Mouse (Mus musculus): ENCODE results near the gene Naaladl1.
A peak's percentile ranks its signal among the peaks of the same experiment; 100 is the strongest.

The Naaladl1 gene

DNA sequence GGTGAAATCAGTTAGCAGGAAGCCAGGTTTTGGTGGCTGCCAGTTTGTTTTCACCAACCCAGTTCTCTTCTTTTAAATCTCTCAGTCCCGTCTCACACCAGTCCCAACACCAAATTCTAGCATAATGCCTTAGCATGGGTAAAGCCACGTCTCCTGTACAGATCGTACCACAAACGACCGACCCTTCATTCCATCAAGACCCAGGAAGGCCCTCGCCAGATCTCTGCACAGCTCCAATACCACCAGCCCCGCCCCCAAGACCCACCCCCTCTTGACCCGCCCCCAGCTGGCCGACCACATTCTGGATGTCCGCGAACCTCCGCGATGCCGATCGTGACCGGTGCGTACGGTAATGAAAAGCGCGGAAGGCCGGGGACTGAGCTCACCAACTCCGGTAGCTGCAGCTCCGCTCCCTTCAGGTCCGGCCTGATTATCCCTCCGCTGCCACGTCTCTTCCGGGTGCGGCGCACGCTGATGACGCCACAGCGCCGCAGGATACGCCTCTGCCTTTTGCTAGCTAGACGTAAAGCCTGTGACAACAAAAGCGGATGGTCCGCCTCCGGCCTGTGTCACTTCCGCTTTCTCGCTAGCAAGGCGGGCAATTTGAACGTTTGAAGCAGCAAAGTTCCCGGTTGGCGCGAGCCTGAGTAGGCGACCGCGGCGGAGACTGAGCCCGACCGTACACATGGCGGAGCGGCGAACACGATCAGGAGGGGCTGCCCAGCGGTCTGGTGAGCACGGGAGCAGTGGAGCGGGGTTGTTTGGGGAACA lies 20.9 kb upstream of the Naaladl1 start, which contains the start of the genes Zfpl1 and Cdca5:
Zfpl1 (minus strand) TSS at position 479 of the 771 bp plus-strand sequence.
Cdca5 (plus strand) TSS at position 506 of the 771 bp plus-strand sequence.
- DNase-seq (ENCODE audit: low spot score in 2 of 2): peak; percentile 93 to 95

DNA sequence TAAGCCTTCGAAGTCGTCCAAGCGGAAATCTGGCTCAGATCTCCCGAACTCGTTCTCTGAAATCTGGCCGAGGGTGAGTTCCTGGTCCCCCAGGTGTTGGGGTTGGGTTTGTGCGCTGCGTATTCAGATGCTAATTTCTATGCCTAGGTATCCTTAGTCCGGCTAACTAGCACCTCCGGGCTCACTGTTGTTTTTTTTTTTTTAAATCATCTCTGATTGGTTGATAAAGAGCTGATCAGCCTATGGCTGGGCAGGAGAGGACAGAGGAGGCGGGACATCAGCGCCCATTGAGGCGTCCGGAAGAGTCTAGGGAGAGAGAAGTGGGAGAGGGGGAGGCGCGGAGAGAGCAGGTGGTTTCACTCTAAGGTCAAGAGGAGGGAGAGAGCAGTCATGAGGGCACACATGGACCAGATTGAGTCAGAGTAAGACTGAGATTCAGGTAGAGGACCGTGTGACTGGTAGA lies 20.1 kb upstream of the Naaladl1 start:
- no peak for DNase-seq (ENCODE audit: low spot score in 2 of 2)

DNA sequence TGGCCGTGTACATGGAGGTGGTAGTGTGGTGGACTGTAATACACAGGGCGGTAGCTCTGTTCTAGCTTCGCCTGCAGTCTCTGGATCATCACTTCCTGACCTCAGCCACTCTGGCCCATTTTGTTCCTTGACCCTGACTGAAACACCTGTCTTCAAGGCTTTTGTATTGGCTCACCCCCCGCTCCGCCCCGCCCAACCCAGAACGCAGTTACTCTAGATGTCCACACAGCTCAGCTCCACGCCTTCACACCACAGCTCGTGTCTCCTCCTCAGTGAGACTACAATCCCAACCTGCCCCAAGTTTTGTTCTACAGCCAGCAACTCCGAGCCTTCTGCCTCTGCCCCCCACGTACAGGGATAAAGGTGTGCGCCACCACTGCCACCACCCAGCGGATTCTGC lies 16.7 kb upstream of the Naaladl1 start:
- no peak for DNase-seq (ENCODE audit: low spot score in 2 of 2)

DNA sequence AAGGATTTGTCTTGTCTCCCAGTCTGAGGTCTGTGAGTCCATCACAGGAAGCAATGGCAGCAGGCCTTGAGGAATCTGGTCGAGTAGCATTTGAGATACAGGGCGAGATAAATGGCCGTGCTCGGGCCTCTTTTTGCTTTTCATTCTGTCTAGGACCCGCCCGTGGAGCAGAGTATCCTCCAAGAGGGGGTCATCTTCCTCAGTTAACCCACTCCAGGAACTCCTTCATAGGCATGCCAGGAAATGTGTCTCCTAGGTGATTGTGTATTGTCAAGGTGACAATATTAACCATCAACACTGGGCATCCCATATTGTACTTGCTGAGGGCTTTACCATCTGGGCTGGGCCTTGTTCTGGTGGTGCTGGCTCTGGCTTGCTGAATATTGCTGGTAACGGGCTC lies 11.5 kb upstream of the Naaladl1 start, which contains the start of gene AC131692.1:
AC131692.1 (plus strand) TSS at position 301 of the 400 bp plus-strand sequence.
- DNase-seq (ENCODE audit: low spot score in 2 of 2): no peak

DNA sequence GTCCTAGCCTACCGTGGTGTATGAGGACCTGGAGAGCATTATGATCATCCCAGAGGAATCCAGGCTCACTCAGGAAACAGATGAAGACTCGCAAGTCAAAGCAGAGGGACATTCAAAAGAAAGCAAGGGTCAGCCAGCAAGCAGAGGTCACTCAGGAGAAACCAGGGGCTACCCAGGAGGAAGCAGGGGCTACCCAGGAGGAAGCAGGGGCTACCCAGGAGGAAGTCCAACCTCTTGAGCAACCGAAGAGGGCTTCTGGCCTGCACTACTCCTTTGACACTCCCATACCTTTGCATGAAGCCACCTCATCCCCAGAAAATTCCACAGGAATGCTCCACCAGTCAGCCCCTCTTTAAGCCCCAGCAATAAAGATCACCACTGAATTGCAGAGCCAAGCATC lies 7.7 kb upstream of the Naaladl1 start:
- no peak for DNase-seq (ENCODE audit: low spot score in 2 of 2)

DNA sequence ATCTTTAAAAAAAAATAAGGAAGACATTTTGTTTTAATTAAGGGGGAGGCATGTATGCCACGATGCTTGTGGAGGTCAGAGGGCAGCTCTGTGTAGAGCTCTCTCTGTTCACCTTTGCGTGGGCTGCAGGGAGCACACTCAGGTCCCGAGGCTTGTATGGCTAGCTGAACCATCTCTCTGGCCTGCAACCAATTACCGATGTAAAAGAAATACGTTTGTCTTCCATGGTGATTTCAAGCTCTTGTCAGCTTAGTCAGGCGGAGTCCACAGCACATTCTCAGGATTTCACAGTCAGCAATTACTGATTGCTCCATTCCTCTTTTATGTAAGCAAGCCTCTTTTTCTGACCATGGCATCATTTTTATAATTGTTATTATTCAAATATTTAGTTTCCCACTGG lies 4.4 kb upstream of the Naaladl1 start:
- no peak for DNase-seq (ENCODE audit: low spot score in 2 of 2)

DNA sequence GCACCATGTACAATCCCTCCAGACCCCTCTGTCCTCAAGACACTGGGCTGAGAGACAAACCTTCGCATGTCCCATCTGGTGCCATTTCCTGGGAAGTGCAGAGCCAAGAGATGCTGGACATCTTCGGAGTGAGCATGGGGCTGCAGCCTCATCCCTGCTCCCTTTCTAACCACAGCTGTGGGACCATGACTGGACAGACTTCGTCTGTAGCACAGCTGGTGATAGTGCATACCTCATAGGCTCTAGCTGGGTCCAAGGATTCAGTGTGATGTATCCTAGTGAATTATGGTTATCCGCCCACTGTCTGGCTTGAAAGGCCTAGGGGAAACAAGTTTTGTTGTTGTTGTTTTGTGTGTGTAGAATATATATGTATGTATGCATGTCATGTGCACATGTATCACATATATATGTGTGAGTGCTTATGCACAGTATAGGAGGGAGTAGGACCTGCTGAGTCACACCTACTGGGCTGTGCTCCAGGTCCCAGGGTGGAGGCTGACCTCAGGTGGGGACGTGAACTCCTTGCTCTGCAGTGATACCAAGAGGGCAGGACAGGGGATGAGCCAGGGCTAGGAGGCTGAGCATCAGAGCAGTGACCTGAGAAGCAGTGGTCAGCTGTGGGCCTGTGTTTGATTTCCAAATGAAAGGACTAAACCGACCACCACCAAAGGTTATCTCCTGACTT lies 3.3 kb upstream of the Naaladl1 start:
- no peak for DNase-seq (ENCODE audit: low spot score in 2 of 2)

DNA sequence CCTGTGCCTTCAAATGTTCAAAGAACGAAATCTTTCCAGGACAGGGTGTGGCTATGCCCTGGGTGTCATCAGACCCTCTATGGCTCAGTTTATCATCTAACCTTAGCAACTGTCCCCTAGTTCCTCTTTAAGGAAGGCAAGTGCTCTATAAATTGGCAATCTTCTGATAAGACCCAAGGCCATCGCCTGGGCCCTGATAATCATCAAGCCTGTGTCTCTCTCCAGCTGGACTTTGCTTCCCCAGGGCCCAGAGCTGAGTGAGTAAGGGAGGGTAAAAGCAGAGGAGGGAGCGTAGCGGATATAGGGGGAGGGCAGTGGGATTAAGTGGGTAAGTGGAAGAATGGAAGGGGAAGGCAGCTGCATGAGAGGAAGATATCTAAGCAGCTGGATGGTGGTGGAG lies 1.1 kb upstream of the Naaladl1 start:
- DNase-seq (ENCODE audit: low spot score in 2 of 2): no peak

DNA sequence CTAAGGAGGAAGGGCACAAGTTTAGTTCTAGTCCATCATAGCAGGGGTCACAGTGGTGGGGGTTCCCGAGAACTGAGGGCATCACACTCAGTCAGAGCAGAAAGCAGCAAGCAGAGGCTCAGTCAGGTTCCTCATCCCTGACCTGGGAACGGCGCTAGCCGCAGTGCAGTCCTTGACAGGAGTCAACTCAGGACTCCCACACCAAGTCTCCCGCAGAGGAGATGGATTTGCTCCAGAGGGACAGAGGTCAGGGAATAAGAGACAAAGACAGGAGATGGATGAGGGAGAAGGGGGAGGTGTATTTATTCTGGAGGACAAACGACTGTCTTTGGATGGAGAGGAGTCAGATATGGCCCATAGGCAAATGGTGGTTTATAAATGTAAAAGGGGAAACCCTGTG lies 7.5 kb downstream of the Naaladl1 start:
- DNase-seq (ENCODE audit: low spot score in 2 of 2): no peak

DNA sequence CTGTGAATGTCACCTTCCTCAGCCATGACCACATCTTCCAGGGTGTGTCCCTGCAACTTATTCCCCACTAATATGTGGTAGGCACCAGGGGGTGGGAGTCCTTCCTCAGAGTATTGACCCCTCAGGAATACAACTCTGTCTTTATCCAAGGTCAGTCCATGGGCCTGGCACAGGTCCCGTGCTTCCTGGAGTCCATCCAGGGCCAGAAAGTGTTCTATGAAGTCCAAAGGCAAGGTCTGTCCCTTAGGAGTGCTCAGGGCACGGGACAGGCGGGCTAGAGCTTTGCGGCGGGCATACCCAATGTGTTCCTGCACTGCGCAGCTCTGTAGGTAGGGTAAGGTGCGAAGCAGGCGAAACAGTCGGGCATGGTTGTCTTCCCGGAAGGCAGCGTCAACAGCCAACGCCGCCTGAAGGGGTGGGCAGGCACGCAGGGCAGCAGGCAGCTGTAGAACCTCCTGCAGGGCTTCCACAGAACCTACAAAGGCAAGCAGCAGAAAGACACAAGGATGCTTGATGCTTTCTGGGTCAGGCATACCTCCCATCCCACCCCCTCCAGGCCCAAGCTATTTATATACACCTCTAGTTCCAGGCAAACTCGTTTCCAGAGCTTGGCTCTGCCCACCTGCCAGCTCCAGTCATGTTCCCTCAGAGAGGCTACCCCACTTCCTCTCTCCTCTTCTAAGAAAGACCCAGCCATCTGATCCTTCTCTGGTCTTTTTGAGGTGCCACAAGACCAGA lies 10.7 kb downstream of the Naaladl1 start:
- no peak for DNase-seq (ENCODE audit: low spot score in 2 of 2)

DNA sequence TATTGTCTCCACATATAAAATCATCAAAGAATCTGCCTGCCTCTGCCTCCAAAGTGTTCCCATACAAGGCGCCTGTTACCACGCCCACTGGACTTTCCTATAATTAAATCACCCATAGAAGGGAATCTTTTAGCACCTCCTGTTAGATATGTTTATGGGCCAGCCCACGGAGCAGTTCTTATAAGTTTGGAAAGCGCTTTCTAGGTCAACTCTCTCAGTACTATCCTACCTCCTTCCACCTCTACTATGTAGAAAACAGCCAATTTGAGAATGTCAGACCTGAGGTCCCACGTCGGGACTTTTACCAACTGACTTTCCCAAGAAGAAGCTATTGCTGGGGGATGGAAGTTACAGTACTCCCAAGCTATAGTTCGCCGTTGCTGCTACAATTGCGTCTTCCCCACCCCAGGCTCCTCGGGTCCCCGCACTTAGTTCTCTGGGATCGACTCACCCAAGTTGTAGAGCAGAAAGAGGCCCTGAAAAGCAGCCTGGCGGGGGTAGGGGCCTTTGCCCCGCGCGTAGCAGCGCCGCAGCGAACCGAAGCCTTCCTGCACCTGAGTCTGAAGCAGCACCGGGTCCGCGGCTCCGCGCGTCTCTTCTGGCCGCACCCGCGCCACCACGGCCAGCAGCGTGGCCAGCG lies 11.9 kb downstream of the Naaladl1 start:
- DNase-seq (ENCODE audit: low spot score in 2 of 2): no peak

DNA sequence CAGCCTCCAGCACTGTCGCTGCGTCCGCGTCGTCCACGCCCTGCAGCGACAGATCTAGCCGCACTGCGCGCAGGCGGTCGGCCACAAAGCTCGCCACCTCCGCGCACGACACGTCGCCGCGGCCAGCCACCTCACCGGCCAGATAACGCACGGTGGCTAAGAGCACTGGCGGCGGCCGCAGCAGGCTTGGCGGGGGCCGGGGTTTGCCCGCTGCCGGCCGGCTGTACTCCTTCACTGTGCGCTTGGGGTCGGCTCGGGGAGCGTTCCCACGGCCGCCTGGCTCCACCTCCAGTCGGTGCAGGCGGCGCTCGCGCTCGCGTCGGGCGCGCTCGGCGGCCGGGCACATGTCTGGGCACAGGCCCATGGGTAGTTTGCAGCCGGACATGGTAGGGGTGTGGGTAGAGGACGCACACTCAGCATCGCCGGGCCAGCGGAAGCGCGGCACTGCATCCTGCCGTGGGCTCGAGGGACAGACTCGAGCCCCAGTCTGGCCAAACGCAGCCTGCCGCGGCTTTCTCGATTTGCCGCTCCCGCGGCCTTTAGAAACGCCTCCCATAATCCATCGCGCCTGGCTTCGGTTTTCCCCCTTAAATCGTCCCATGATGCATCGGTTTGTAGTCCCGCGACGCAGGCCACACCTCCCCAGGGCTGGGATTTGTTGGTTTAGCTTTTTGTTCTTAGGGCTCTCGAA lies 12.5 kb downstream of the Naaladl1 start, which contains the start of gene Sac3d1:
Sac3d1 (minus strand) TSS at position 665 of the 691 bp plus-strand sequence.
- peak; percentile 79 to 88 for DNase-seq (ENCODE audit: low spot score in 2 of 2)

DNA sequence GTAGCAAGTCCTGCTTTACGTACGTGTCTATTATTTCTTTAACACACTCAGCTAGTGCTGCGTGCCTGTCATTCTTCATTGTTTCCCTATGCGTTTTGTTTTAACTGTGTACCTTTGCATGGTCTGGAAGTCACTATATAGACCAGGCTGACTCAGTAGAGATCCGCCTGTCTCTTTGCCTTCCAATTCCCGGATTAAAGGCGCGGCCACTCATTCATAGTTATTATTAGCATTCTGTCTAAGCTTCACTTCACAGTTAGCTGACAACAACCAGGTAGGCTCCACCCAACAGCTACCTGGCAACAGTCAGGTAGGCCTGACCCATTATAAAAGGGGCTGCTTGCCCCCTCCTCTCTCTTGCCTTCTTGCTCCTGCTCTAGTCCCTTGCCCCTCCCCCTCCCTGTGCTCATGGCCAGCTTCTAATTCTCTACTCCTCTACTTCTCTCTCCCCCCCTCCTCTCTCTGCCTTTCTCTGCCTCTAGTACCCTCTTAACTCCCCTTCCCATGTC lies 13.1 kb downstream of the Naaladl1 start:
- DNase-seq (ENCODE audit: low spot score in 2 of 2): no peak

DNA sequence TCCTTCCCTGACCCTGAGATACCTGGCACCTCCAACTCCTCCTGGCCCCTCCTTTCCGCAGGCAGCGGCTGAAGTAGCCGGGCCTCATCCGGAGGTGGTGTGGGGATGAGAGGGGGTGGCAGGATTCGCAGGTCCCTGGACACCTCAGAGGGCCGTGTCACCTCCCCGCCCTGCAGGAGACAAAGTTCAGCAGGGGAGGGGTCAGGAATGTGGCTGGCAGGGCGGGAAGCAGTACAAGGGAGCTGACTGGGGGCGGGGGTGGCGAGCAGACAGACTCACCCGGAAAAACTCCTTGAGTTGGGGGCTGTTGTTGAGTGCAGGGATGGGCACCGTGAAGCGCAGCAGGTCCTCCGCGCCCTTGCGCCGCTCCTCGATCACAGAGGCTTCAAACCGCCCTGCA lies 16.2 kb downstream of the Naaladl1 start:
- no peak for DNase-seq (ENCODE audit: low spot score in 2 of 2)

DNA sequence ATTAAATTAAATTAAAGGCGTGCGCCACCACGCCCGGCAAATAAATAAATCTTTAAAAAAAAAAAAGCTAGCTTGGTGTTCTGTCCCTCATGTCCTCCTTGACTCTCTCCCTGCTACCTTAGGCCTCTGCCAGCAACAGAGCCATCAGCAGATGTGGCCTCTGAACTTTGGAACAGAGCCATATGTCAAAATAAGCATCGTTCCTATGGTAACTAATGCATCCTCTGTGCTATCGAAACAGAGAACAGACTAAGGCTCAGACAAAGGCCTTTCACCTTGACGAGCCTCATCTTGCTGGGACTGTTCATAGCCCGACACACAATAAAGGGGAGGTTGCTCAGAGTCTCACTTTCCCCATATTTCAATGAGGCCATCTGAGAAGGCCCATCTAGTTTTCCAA lies 17.7 kb downstream of the Naaladl1 start:
- DNase-seq (ENCODE audit: low spot score in 2 of 2): no peak

DNA sequence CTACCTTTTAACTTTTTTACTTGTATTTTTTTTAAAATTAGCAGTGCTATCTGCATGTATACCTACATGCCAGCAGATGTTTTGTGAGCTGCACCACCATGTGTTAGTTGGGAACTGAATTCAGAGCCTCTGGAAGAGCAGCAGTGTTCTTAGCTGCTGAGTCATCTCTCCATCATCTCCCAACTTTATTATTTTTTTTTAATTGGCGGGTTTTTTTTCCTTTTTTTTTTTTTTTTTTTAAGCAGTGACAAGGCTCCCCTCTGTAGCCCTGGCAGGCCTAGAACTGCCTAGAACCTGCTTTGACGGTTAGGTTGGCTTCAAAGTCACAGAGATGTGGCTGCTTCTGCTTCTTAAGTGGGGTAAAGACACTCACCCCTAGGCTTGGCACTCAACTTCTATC lies 19.3 kb downstream of the Naaladl1 start:
- DNase-seq (ENCODE audit: low spot score in 2 of 2): no peak

DNA sequence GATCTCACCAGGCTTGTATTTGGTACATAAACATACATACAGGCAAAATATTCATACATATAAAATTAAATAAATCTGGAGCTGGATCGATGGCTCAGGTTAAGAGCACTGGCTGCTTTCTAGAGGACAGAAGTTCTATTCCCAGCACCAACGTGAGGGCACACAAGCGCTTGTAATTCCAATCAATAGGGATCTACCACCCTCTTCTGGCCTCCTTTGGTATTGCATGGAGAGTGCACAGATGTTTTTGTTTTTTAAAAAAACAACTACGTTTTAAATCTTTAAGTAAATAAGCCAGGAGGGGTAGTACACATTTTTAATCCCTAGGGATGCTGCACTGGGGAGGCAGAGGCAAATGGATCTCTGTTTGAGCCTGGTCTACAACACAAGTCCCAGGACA lies 20.7 kb downstream of the Naaladl1 start:
- DNase-seq (ENCODE audit: low spot score in 2 of 2): no peak

DNA sequence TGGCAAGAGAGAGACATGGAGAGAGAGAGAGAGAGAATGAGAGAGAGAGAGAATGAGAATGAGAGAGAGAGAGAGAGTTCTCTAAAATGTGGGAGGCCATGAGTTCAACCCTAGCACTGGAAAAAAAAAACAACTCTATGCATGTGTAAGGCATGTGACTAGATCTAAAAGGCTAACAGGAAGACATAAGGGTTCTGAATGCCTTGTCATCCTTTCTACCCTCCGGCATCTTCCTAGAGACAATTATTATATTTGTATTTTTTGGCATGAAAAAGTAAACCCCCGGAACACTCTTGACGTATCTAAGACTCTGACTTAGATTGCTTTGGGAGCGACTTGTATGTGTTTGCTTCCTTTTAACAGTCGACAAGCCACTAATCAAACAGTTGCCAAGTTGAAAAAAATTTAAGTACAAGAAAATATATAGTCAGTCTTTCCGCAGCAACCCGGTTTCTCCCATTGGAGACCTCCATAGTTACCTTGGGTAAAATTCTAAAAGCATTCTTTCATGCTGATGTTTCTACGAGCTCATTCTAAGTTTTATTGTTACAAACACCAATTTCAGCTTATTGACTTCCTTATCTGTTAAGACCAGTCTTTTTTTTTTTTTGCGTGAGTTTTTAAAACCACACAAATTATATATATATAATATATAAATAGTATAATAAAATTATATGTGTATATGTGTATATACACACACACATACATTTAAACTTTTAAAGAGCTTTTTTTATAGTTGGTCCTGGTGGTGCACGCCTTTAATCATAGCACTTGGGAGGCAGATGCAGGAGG lies 21.4 kb downstream of the Naaladl1 start:
- DNase-seq (ENCODE audit: low spot score in 2 of 2): no peak

DNA sequence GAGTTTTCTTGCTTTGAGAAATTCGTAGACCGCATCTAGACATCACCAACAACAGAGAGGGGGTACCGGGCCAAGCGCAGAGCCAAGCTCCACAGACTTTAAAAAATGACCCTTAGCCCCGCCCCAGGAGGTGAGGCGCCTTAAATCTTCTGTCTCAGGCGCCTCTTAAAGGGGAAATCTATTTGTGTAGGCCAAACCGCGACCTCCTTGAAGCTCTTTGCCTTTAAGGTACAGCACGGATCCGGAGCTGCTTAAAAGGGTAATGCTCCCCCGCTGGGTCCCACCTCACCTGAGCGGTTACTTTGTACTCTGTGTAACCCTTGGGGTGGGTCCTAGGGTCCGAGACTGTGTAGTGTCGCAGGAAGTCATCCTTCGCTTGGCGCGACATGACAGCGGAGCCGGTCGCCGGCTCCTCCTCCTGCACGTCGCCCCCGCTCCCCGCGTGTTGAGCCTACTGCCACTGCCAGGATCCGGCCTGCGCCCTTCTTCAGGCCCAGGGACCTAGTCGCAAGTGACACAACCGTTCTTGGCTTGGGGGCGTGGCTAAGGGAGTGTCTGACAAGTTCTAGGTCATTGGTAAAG lies 22.3 kb downstream of the Naaladl1 start, which contains the start of gene Snx15:
Snx15 (minus strand) TSS at position 545 of the 582 bp plus-strand sequence.
- peak; percentile 90 to 92 for DNase-seq (ENCODE audit: low spot score in 2 of 2)
